10 mouse cellular contexts compared by ENCODE assay signal in the genomic region with DNA sequence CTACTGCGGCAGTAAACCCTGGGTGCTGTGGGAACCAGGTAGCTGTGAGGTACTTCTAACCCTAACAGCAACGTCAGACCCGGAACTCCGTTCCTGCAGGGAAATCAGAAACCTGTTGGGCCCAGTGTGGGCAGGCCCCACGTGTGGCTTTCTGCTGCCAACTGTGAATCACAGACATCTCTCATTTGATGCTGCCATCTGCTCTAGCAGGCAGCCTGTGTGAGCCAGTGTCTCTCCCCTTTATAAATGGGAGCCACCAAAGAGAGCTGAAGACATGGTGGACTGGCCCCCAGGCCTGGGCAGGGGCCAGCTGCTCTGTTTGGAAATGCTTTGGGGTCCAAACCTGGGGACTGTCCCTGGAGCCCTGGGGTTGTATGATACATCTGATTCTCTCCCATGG.
A peak's percentile ranks its signal among the peaks of the same experiment; 100 is the strongest.
DNase-seq lines count a peak whose midpoint lies in the region; ATAC-seq lines count a peak whose summit lies in the region.
"Had no signal": no experiment of that assay in that cellular context is flagged by ENCODE, and none has a peak within 500 bp of the region (broad histone marks: within the 10 kb centered on the region; RNA-seq: fewer than 3 reads in every experiment).

No protein-coding gene starts in this region.

- intact Hi-C loops in heart, postnatal 14 days (cut with DNase I): no loop called here
- intact Hi-C loops in heart, postnatal 36 days (cut with DNase I): no loop called here

- no peaks in the 10 kb centered on the region for H3K36me3 ChIP-seq in forebrain, embryonic 10.5 days (replicated peaks)
- no peaks in the 10 kb centered on the region for H3K36me3 ChIP-seq in forebrain, embryonic 11.5 days (ENCODE audit: control insufficient read depth, insufficient read depth, low read length)
- no peaks in the 10 kb centered on the region for H3K36me3 ChIP-seq in forebrain, embryonic 16.5 days (ENCODE audit: control insufficient read depth, insufficient read depth)
- H3K36me3 ChIP-seq: hindbrain, embryonic 10.5 days had no signal

- H3K4me3 ChIP-seq in forebrain, embryonic 10.5 days: no peak overlapping the region
- H3K4me3 ChIP-seq in forebrain, embryonic 11.5 days (ENCODE audit: low read depth, low read length): no peak overlapping the region
- no peak overlapping the region for H3K4me3 ChIP-seq in forebrain, embryonic 16.5 days (replicated peaks; ENCODE audit: low read length)
- H3K4me3 ChIP-seq: hindbrain, embryonic 10.5 days had no signal

- no peak overlapping the region for H3K4me2 ChIP-seq in forebrain, embryonic 11.5 days (ENCODE audit: low read depth, low read length, severe bottlenecking)
- H3K4me2 ChIP-seq in forebrain, embryonic 16.5 days (ENCODE audit: low read length): no peak overlapping the region

- H3K27ac ChIP-seq in forebrain, embryonic 10.5 days: 0 out of 2 replicates have a peak overlapping the region, but pooled peaks have one; percentile 25
- no peak overlapping the region for H3K27ac ChIP-seq in forebrain, embryonic 11.5 days (ENCODE audit: low read depth, low read length)
- peak overlapping the region; percentile 73 for H3K27ac ChIP-seq in forebrain, embryonic 16.5 days (ENCODE audit: low read length)
- H3K27ac ChIP-seq: hindbrain, embryonic 10.5 days; kidney, postnatal 0 days had no signal

- H3K27me3 ChIP-seq in forebrain, embryonic 10.5 days (ENCODE audit: poor library complexity, severe bottlenecking): peaks cover 19% of the 10 kb centered on the region; the same call in 1 of the 2 replicates
- H3K27me3 ChIP-seq in forebrain, embryonic 11.5 days (ENCODE audit: control insufficient read depth, insufficient read depth, low read length): no peaks in the 10 kb centered on the region
- no peaks in the 10 kb centered on the region; the same call in 1 of the 2 replicates for H3K27me3 ChIP-seq in forebrain, embryonic 16.5 days (replicated peaks; ENCODE audit: control insufficient read depth, insufficient read depth, low read length)

- 88% methylated on average over 5 of the region's 5 CpGs for WGBS in forebrain, embryonic 10.5 days
- 78% methylated on average over 5 of the region's 5 CpGs for WGBS in forebrain, embryonic 11.5 days
- WGBS in forebrain, embryonic 16.5 days: 51% methylated on average over 5 of the region's 5 CpGs

- peaks cover 6% of the 10 kb centered on the region; the same call in 1 of the 2 replicates for H3K4me1 ChIP-seq in forebrain, embryonic 10.5 days
- no peaks in the 10 kb centered on the region for H3K4me1 ChIP-seq in forebrain, embryonic 11.5 days (replicated peaks; ENCODE audit: control insufficient read depth, insufficient read depth, low read length)
- H3K4me1 ChIP-seq in forebrain, embryonic 16.5 days (replicated peaks; ENCODE audit: control insufficient read depth, insufficient read depth, low read length): peaks cover 15% of the 10 kb centered on the region

- no peak for DNase-seq in forebrain, embryonic 10.5 days (ENCODE audit: extremely low spot score, low spot score)
- no peak for DNase-seq in forebrain, embryonic 11.5 days (ENCODE audit: low spot score)
- peak; percentile 56 to 68 for DNase-seq in layer of hippocampus, postnatal 10 days (ENCODE audit: low spot score in 2 of 2)
- peak; percentile 79 to 90 for DNase-seq in right cerebral cortex, postnatal 10 days (ENCODE audit: low spot score in 2 of 2)
- DNase-seq in lung, adult 18-20 months: no peak
- no peak for DNase-seq in heart, postnatal 14 days
- no peak for DNase-seq in heart, postnatal 36 days

- ATAC-seq in forebrain, embryonic 11.5 days (replicated peaks; ENCODE audit: low FRiP score): no peak
- peak; percentile 87 for ATAC-seq in forebrain, embryonic 16.5 days

- no peak overlapping the region for H3K9ac ChIP-seq in forebrain, embryonic 11.5 days (ENCODE audit: low read length)
- peak overlapping the region; percentile 36; the same call in 1 of the 2 replicates for H3K9ac ChIP-seq in forebrain, embryonic 16.5 days (replicated peaks; ENCODE audit: low read depth, low read length)

- H3K9me3 ChIP-seq in forebrain, embryonic 10.5 days: no peaks in the 10 kb centered on the region; the same call in 1 of the 2 replicates
- no peaks in the 10 kb centered on the region for H3K9me3 ChIP-seq in forebrain, embryonic 11.5 days (ENCODE audit: control insufficient read depth, low read length)
- no peaks in the 10 kb centered on the region for H3K9me3 ChIP-seq in forebrain, embryonic 16.5 days (ENCODE audit: control insufficient read depth, low read length)
- H3K9me3 ChIP-seq: hindbrain, embryonic 10.5 days had no signal

Comparison
In these comparisons a context has a peak if more than half of its experiments do, and no peak if none do; other contexts are left out.
1. DNase-seq: peak in layer of hippocampus, postnatal 10 days (2 of 2) and right cerebral cortex, postnatal 10 days (2 of 2); none in forebrain, embryonic 10.5 days (single experiment), forebrain, embryonic 11.5 days (single experiment), lung, adult 18-20 months (0 of 2), heart, postnatal 14 days (0 of 2) and heart, postnatal 36 days (0 of 2).